ENCODE assay signal across 26 mouse cellular contexts in genomic region chr10:51950016-51950415, GRCm38 (mm10).
DNase-seq lines count a peak whose midpoint lies in the region; ATAC-seq lines count a peak whose summit lies in the region.
"Had no signal": no experiment of that assay in that cellular context is flagged by ENCODE, and none has a peak within 500 bp of the region (broad histone marks: within the 10 kb centered on the region; RNA-seq: fewer than 3 reads in every experiment).

No protein-coding gene starts in this region.

- WGBS in hindbrain, embryonic 16.5 days: 84% methylated on average over 1 of the region's 1 CpGs

- no peaks in the 10 kb centered on the region for H3K9me3 ChIP-seq in hindbrain, embryonic 16.5 days (ENCODE audit: control insufficient read depth, low read length)
- H3K9me3 ChIP-seq: embryonic facial prominence, embryonic 13.5 days; embryonic facial prominence, embryonic 15.5 days; forebrain, embryonic 10.5 days; forebrain, embryonic 12.5 days; G1E had no signal

- no peaks in the 10 kb centered on the region for H3K36me3 ChIP-seq in hindbrain, embryonic 16.5 days (ENCODE audit: control insufficient read depth, insufficient read depth, low read length)
- H3K36me3 ChIP-seq: embryonic facial prominence, embryonic 13.5 days; embryonic facial prominence, embryonic 15.5 days; forebrain, embryonic 10.5 days; forebrain, embryonic 12.5 days; G1E had no signal

- no peak for ATAC-seq in hindbrain, embryonic 16.5 days
- ATAC-seq: CD4-positive, CD25-positive, alpha-beta regulatory T cell, adult 4 months; forebrain, embryonic 14.5 days; forebrain, embryonic 16.5 days had no signal

- no peak overlapping the region for H3K4me2 ChIP-seq in hindbrain, embryonic 16.5 days (ENCODE audit: low read length)
- H3K4me2 ChIP-seq: embryonic facial prominence, embryonic 13.5 days; embryonic facial prominence, embryonic 15.5 days; forebrain, embryonic 12.5 days had no signal

- H3K27ac ChIP-seq in hindbrain, embryonic 16.5 days (ENCODE audit: low read depth, low read length): no peak overlapping the region
- H3K27ac ChIP-seq: embryonic facial prominence, embryonic 13.5 days; embryonic facial prominence, embryonic 15.5 days; forebrain, embryonic 10.5 days; forebrain, embryonic 12.5 days; gastrocnemius, adult 2 months had no signal

- peak; percentile 35 to 66 for DNase-seq in adrenal gland, adult (ENCODE audit: inconsistent age in 2 of 2, low spot score in 1 of 2)
- DNase-seq in adrenal gland, adult 18-20 months (ENCODE audit: low spot score in 2 of 2): no peak
- DNase-seq in adrenal gland, adult 8-10 months: peak; percentile 19
- DNase-seq in adrenal gland, postnatal 4 days (ENCODE audit: low spot score in 2 of 2): no peak
- peak; percentile 59 for DNase-seq in 3T3-L1 (ENCODE audit: low read depth, low spot score)
- DNase-seq in NIH3T3 (ENCODE audit: low read depth): peak; percentile 11
- no peak for DNase-seq in urinary bladder, adult 18-20 months (ENCODE audit: low spot score in 2 of 2)
- DNase-seq: cerebellum, adult 11 months; cerebellum, adult 18-20 months; cerebellum, adult 8-10 months; cerebellum, adult 9-11 months; cerebellum, postnatal 14 days; cerebellum, postnatal 36 days; embryo, embryonic 11 days; gastrocnemius, adult 2 months had no signal

- no peak overlapping the region for H3K4me3 ChIP-seq in hindbrain, embryonic 16.5 days (ENCODE audit: low read length)
- H3K4me3 ChIP-seq: embryonic facial prominence, embryonic 13.5 days; embryonic facial prominence, embryonic 15.5 days; erythroblast, embryonic 14.5 days; forebrain, embryonic 10.5 days; forebrain, embryonic 12.5 days; gastrocnemius, adult 2 months had no signal

- H3K9ac ChIP-seq in hindbrain, embryonic 16.5 days (ENCODE audit: low read depth, low read length): no peak overlapping the region
- H3K9ac ChIP-seq: embryonic facial prominence, embryonic 13.5 days; embryonic facial prominence, embryonic 15.5 days; forebrain, embryonic 12.5 days had no signal

- H3K4me1 ChIP-seq in hindbrain, embryonic 16.5 days (ENCODE audit: control insufficient read depth, insufficient read depth, low read depth, low read length): no peaks in the 10 kb centered on the region

- H3K27me3 ChIP-seq in hindbrain, embryonic 16.5 days (replicated peaks; ENCODE audit: control insufficient read depth, insufficient read depth, low read length): no peaks in the 10 kb centered on the region
- H3K27me3 ChIP-seq: CH12.LX; embryonic facial prominence, embryonic 13.5 days; embryonic facial prominence, embryonic 15.5 days; forebrain, embryonic 12.5 days had no signal

Comparison
In these comparisons a context has a peak if more than half of its experiments do, and no peak if none do; other contexts are left out.
1. DNase-seq: peak in adrenal gland, adult (2 of 2), adrenal gland, adult 8-10 months (single experiment), 3T3-L1 (single experiment) and NIH3T3 (single experiment); none in adrenal gland, adult 18-20 months (0 of 2), adrenal gland, postnatal 4 days (0 of 2) and urinary bladder, adult 18-20 months (0 of 2).